Mouse (Mus musculus): Measurements from ENCODE around the gene N4bp2.

DNA sequence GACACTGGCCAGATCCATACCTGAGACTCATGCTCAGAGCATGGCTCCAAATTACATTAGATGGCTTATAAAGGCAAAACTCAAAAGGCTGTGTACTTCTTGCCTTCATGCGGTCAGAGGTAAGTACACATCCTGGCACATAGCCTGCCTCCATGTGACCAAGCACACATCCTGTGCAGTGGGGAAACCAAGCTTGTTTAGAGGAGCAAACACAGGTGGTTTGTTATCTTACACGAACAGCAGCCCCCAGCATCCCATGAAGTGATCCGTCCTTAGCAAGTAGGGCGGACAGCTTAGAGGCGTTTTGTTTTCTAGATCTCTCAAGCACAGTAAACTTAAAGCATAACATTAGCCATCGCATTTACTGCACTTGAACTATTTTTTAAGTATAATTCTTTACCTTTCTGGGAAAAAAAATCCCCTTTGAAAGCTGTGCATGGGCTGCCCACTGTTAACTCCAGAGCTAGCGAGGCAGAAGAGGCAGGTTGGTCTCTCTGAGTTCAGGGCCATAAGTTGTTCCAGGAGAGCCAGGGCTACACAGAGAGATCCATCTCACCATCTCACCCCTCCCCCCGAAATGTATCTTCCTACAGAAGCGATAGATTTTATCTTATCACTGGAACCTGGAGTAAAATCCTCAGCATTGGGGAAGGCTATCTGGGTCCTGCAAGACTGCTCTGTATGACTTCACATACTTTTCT is 32.1 kb downstream of the N4bp2 start:
- no peak for TF ChIP-seq CTCF (IDR thresholded peaks at IDR 0.05; ENCODE audit: low read depth, low read length)
- TF ChIP-seq POLR2A (IDR thresholded peaks at IDR 0.05; ENCODE audit: insufficient read depth, low read length): no peak
